Mouse (Mus musculus): ENCODE measurements around the gene Igsf23. TPM values are rescaled to one million over a fixed set of nuclear protein-coding genes. Genes with fewer than 3 reads are reported as not detected.

Gene Igsf23
- polyA plus RNA-seq, 1 experiment from 2014 or later = 0.06 TPM

GRCm38 (mm10) chr7:19953054-19953453 lies 2.5 kb upstream of the Igsf23 start:
- no peaks in the 10 kb centered on the region for H3K27me3 ChIP-seq
- DNase-seq (ENCODE audit: low read depth, low spot score) (no peak), ATAC-seq (no peak)
- TF ChIP-seq CTCF (IDR thresholded peaks at IDR 0.05) = no peak
- in situ Hi-C loops (cut with MboI; ENCODE audit: low pct_unique_long_range_greater_than_20kb) = no loop called here
- POLR2A ChIA-PET = interaction anchor here (0.6 kb wide), 1 partner anchor 19 kb away, joined by 4 read pairs; no protein-coding TSS in a partner anchor
- CTCF ChIA-PET = interaction anchor here (1.1 to 2.5 kb wide), 3 partner anchors 10 to 42 kb away, joined by 3 to 8 read pairs (median 5); no protein-coding TSS in a partner anchor

GRCm38 (mm10) chr7:19952320-19952986 lies 1.9 kb upstream of the Igsf23 start:
- H3K27me3 ChIP-seq = no peaks in the 10 kb centered on the region
- TF ChIP-seq CTCF (IDR thresholded peaks at IDR 0.05) = no peak
- CTCF ChIA-PET = interaction anchor here (1.1 to 2.5 kb wide), 3 partner anchors 9 to 41 kb away, joined by 3 to 8 read pairs (median 5); no protein-coding TSS in a partner anchor
- DNase-seq (ENCODE audit: low read depth, low spot score) (no peak), ATAC-seq (no peak)
- POLR2A ChIA-PET = interaction anchor here (0.6 to 0.9 kb wide), 2 partner anchors 19 to 23 kb away, joined by 4 read pairs; no protein-coding TSS in a partner anchor
- in situ Hi-C loops (cut with MboI; ENCODE audit: low pct_unique_long_range_greater_than_20kb) = no loop called here

DNA sequence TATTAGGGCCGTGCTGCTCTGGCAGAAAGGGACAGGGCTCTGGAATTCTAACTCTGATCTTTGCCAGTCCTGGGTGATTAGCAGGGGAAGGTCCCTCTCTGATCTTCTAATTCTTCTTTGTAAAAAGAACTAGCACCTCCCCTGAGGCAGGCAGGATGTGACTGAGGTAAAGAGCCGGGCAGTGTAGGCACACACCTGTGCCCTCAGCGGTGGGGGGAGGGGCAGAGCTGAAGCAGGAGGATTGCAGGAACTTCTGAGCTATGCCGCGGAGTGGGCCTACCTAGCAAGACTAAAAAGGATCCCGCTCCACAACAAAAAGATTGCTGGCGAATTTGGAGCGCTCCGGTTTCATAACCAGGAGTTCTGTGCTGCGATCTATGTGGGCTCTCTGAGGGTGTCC lies 560 bp downstream of the Igsf23 start:
- POLR2A ChIA-PET = no interaction called here
- in situ Hi-C loops (cut with MboI; ENCODE audit: low pct_unique_long_range_greater_than_20kb) = no loop called here
- DNase-seq (ENCODE audit: low read depth, low spot score) (no peak), ATAC-seq (no peak)
- CTCF ChIA-PET = no interaction called here
- TF ChIP-seq CTCF (IDR thresholded peaks at IDR 0.05) = no peak
- no peaks in the 10 kb centered on the region for H3K27me3 ChIP-seq

DNA sequence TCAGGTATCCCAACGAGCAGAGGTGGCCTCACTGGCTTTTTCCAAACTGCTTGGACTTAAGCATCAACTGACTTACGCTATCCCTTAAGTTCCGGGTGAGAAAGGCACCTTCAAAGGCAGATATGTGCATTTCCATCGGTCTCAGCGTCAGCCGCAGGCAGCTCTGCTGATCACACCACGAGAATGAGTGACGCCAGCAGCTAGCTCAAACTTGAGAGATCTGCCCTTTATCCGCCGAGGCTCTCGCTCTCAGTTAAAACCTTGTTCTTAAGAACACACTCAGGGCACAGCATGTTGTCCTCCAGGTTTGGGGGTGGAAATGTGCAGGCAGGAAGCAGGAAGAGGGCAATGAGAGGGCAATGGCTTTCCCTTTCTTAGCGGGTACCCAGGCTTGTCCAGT lies 1.6 kb downstream of the Igsf23 start:
- no peak for DNase-seq (ENCODE audit: low read depth, low spot score)
- ATAC-seq = no peak
- CTCF ChIA-PET = no interaction called here
- POLR2A ChIA-PET = no interaction called here
- no peaks in the 10 kb centered on the region for H3K27me3 ChIP-seq
- in situ Hi-C loops (cut with MboI; ENCODE audit: low pct_unique_long_range_greater_than_20kb) = no loop called here
- TF ChIP-seq CTCF (IDR thresholded peaks at IDR 0.05) = no peak

- no peak for TF ChIP-seq CTCF (IDR thresholded peaks at IDR 0.05)
- in situ Hi-C loops (cut with MboI; ENCODE audit: low pct_unique_long_range_greater_than_20kb) = no loop called here
- ChIA-PET CTCF (no interaction called here), POLR2A (no interaction called here)
- H3K27me3 ChIP-seq = no peaks in the 10 kb centered on the region
- DNase-seq (ENCODE audit: low read depth, low spot score) = no peak
- ATAC-seq = no peak
These were observed 4.6 kb downstream of the Igsf23 start for GRCm38 (mm10) chr7:19945821-19946515.

GRCm38 (mm10) chr7:19945201-19945600 lies 5.4 kb downstream of the Igsf23 start:
- H3K27me3 ChIP-seq = no peaks in the 10 kb centered on the region
- no peak for DNase-seq (ENCODE audit: low read depth, low spot score)
- no peak for ATAC-seq
- ChIA-PET POLR2A (no interaction called here), CTCF (no interaction called here)
- no peak for TF ChIP-seq CTCF (IDR thresholded peaks at IDR 0.05)
- in situ Hi-C loops (cut with MboI; ENCODE audit: low pct_unique_long_range_greater_than_20kb) = no loop called here

DNA sequence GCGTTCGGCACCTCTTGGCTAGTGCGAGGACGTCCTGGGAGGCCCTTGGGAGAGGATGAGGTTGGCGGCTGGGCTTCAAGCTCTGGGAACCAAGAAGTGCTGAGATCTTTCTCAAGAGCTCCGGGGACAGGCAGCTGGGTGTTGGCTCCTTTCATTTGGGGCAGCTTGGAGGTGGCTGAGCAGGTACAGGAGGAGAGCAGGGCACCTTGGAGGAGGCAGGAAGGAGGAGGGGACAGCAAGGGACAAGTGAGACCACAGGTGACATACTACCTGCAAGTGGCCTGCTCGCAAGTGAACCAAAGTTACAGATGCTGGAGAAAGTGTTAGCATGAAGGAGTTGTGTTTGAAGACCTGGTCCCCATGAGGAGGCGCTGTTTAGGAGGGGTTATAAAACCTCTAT lies 5.8 kb downstream of the Igsf23 start:
- no peak for TF ChIP-seq CTCF (IDR thresholded peaks at IDR 0.05)

GRCm38 (mm10) chr7:19940256-19940655 lies 10.3 kb downstream of the Igsf23 start:
- DNase-seq (ENCODE audit: low read depth, low spot score) = no peak
- ChIA-PET POLR2A (no interaction called here), CTCF (interaction anchor here (0.9 to 2.2 kb wide), 2 partner anchors 12 to 29 kb away, joined by 3 to 6 read pairs; no protein-coding TSS in a partner anchor)
- in situ Hi-C loops (cut with MboI; ENCODE audit: low pct_unique_long_range_greater_than_20kb) = no loop called here
- no peak for ATAC-seq
- no peak for TF ChIP-seq CTCF (IDR thresholded peaks at IDR 0.05)
- H3K27me3 ChIP-seq = no peaks in the 10 kb centered on the region

More for the DNA sequence above, 5.8 kb downstream of the Igsf23 start:
- in situ Hi-C loops (cut with MboI; ENCODE audit: low pct_unique_long_range_greater_than_20kb) = no loop called here
- ChIA-PET CTCF (no interaction called here), POLR2A (no interaction called here)
- DNase-seq (ENCODE audit: low read depth, low spot score) (no peak), ATAC-seq (no peak)
- H3K27me3 ChIP-seq = no peaks in the 10 kb centered on the region

GRCm38 (mm10) chr7:19939555-19940235 lies 10.9 kb downstream of the Igsf23 start:
- POLR2A ChIA-PET = interaction anchor here (1.1 kb wide), 1 partner anchor 17 kb away, joined by 5 read pairs; no protein-coding TSS in a partner anchor
- no peaks in the 10 kb centered on the region for H3K27me3 ChIP-seq
- CTCF ChIA-PET = interaction anchor here (0.9 to 2.2 kb wide), 2 partner anchors 13 to 28 kb away, joined by 3 to 6 read pairs; no protein-coding TSS in a partner anchor
- no peak for DNase-seq (ENCODE audit: low read depth, low spot score)
- no peak for TF ChIP-seq CTCF (IDR thresholded peaks at IDR 0.05)
- peak; percentile 60 for ATAC-seq
- in situ Hi-C loops (cut with MboI; ENCODE audit: low pct_unique_long_range_greater_than_20kb) = no loop called here

DNA sequence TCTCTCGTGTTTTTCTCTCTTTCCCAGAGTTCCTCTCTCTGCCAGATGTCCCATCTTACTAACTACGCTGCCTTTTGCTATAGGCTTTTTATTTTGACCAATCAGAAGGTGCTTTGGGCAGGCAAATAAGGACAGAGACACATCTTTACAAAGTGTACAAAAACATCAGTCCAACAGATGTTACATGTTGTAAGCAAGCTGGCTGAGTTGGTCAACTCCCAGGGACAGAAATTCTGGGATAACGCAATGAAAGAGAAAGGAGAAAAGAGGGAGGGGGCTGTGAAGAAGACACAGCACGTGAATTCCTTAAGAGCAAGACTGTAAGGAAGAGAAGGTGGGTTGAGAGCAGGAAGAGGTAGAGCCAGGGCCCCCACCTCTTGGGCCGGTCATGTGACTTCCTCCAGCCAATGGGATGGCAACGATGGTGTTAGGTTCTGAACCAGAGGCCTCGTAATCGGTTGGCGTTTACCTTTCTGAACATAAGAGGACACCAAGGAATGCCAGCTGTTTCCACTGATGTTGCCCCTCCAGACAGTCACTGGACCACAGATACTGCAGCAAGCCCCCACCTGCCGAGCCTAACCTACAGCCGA lies 13.2 kb downstream of the Igsf23 start:
- CTCF ChIA-PET = no interaction called here
- DNase-seq (ENCODE audit: low read depth, low spot score) = no peak

More for the DNA sequence above, 13.2 kb downstream of the Igsf23 start:
- no peak for TF ChIP-seq CTCF (IDR thresholded peaks at IDR 0.05)
- POLR2A ChIA-PET = no interaction called here
- in situ Hi-C loops (cut with MboI; ENCODE audit: low pct_unique_long_range_greater_than_20kb) = no loop called here
- no peaks in the 10 kb centered on the region for H3K27me3 ChIP-seq
- no peak for ATAC-seq

Data from Patski (cell line).